Mouse (Mus musculus) CH12.LX (cell line): ENCODE results near the gene Gm15091. TPM values are rescaled to one million over a fixed set of nuclear protein-coding genes. Genes with fewer than 3 reads are reported as not detected.
"Not testable (repeated sequence)": the region's sequence is repeated elsewhere in the genome, so short reads cannot be mapped to it uniquely, and the experiment has no call there.

Source experiments
- DNase-seq: peaks from one replicate; pipeline ENCODE4 v3.0.0-alpha.2; 2013; ENCODE audit errors: extremely low read depth
- H3K27ac ChIP-seq: 2 replicates; pipeline ENCODE4 v1.5.1; 2012; ENCODE audit warnings: low read depth, mild to moderate bottlenecking, control low read depth, moderate library complexity; ENCODE audit not compliant: insufficient read depth
- H3K27me3 ChIP-seq: replicated peaks from 2 replicates; pipeline ENCODE3; 2012; ENCODE audit warnings: inconsistent platforms
- H3K36me3 ChIP-seq, 2 experiments: replicated peaks in 1 of 2; 2 replicates each; pipeline versions ENCODE3 to v1.6.1; 2012; ENCODE audit warnings: inconsistent platforms in 1 of 2, low read length in 1 of 2, mild to moderate bottlenecking in 1 of 2, mixed read lengths in 1 of 2, moderate library complexity in 1 of 2; ENCODE audit not compliant: control insufficient read depth in 1 of 2, insufficient read depth in 1 of 2
- H3K4me1 ChIP-seq, 2 experiments: 2 replicates each; pipeline ENCODE4 v1.6.1; 2012; ENCODE audit warnings: inconsistent platforms in 1 of 2, moderate library complexity in 1 of 2; ENCODE audit not compliant: insufficient read depth in 2 of 2, control insufficient read depth in 1 of 2
- H3K4me2 ChIP-seq: 2 replicates; pipeline ENCODE4 v1.6.1; 2012; ENCODE audit warnings: low read depth, mild to moderate bottlenecking, control low read depth; ENCODE audit not compliant: poor library complexity, insufficient read depth, severe bottlenecking
- H3K4me3 ChIP-seq, 3 experiments: fragments of 150-350 bp in 1 of 3; sonication (generic) in 1 of 3; replicated peaks in 1 of 3; 2 replicates each; pipeline versions ENCODE3 to v1.5.1; 2011 to 2012; ENCODE audit warnings: low read depth in 2 of 3, low read length in 2 of 3, mild to moderate bottlenecking in 2 of 3, moderate library complexity in 2 of 3, control low read depth in 1 of 3, improper control_type of control experiment in 1 of 3, inconsistent platforms in 1 of 3, mixed read lengths in 1 of 3; ENCODE audit not compliant: poor library complexity in 1 of 3
- H3K79me2 ChIP-seq: replicated peaks from 2 replicates; pipeline ENCODE4 v1.6.1; 2012; ENCODE audit warnings: mild to moderate bottlenecking, moderate library complexity; ENCODE audit not compliant: control insufficient read depth, poor library complexity, insufficient read depth, severe bottlenecking; ENCODE audit errors: extremely low read depth
- H3K9ac ChIP-seq: 2 replicates; pipeline ENCODE4 v1.6.1; 2012; ENCODE audit warnings: low read depth, mild to moderate bottlenecking, control low read depth, moderate library complexity; ENCODE audit not compliant: insufficient read depth
- H3K9me3 ChIP-seq: replicated peaks from 2 replicates; pipeline ENCODE3; 2012; ENCODE audit warnings: low read length, inconsistent platforms, mixed read lengths
- dilution Hi-C: fragments of 300-500 bp; cut with MboI; formaldehyde crosslinking; loops from 2 replicates; pipeline ENCODE4 v1.14.3; 2020; ENCODE audit warnings: low sequenced_read_pairs; ENCODE audit not compliant: extremely low pct_unique_long_range_greater_than_20kb, extremely low pct_ligation_motif_present
- in situ Hi-C: fragments of 300-500 bp; cut with MboI; formaldehyde crosslinking; loops from 3 replicates; pipeline ENCODE4 v1.14.3; 2019; ENCODE audit warnings: low sequenced_read_pairs, low pct_ligation_motif_present, low pct_unique_long_range_greater_than_20kb, mixed read lengths
- polyA plus RNA-seq: library from polyadenylated mRNA; unstranded; fragments of >175 nt; gene quantifications from 2 replicates; pipeline ENCODE4 v1.2.1, GENCODE M21; 2012; ENCODE audit warnings: low read depth; ENCODE audit not compliant: insufficient read length
- total RNA-seq, 2 experiments: library from RNA; depleted of rRNA; stranded (reverse); fragments of 300-350 nt in 1 of 2; fragments of >200 nt in 1 of 2; gene quantifications; 2 replicates each; pipeline ENCODE4 v1.2.3; 2012 to 2014

Gm15091 gene
- not detected in 2 replicates for total RNA-seq (2012; rRNA removed)
- not detected in 2 replicates for total RNA-seq (2014; rRNA removed)
- polyA plus RNA-seq: not detected in 2 replicates

GRCm38 (mm10) chrX:149941355-149941754 lies at the start of gene Gm15091:
TSS of gene Gm15091 (plus strand) at chrX:149941655.
- H3K27me3 ChIP-seq, H3K36me3 ChIP-seq, H3K9me3 ChIP-seq, H3K9ac ChIP-seq, H3K4me3 ChIP-seq, H3K27ac ChIP-seq, in situ Hi-C loops, dilution Hi-C loops, DNase-seq, H3K79me2 ChIP-seq, H3K4me1 ChIP-seq, H3K4me2 ChIP-seq: not testable (repeated sequence)

Other genes with a start within 250 kb of the Gm15091 start
- not detected in 2 replicates for gene Gm15097, start 157.2 kb upstream of the Gm15091 start, total RNA-seq (2012; rRNA removed)
- gene Gm15097, start 157.2 kb upstream of the Gm15091 start, total RNA-seq (2014; rRNA removed): not detected in 2 replicates
- not detected in 2 replicates for gene Gm15097, start 157.2 kb upstream of the Gm15091 start, polyA plus RNA-seq